Mouse (Mus musculus): Measurements from ENCODE around the gene Jmjd1c. TPM values are rescaled to one million over a fixed set of nuclear protein-coding genes. Genes with fewer than 3 reads are reported as not detected.

Jmjd1c gene
- polyA plus RNA-seq, 1 experiment: 31.5 TPM

GRCm38 (mm10) chr10:67151766-67152165 is 55.8 kb downstream of the Jmjd1c start:
- WGBS: 97% methylated on average over 3 of the region's 3 CpGs
- no peaks in the 10 kb centered on the region for H3K27me3 ChIP-seq (ENCODE audit: control insufficient read depth, insufficient read depth, low read length)
- no peaks in the 10 kb centered on the region for H3K36me3 ChIP-seq (ENCODE audit: control insufficient read depth, insufficient read depth, low read length)
- no peaks in the 10 kb centered on the region for H3K4me1 ChIP-seq (replicated peaks; ENCODE audit: control insufficient read depth, insufficient read depth, low read length)
- H3K27ac ChIP-seq (ENCODE audit: control insufficient read depth, insufficient read depth, low read length): no peak overlapping the region
- no peak for DNase-seq
- H3K4me3 ChIP-seq (ENCODE audit: control insufficient read depth, insufficient read depth, low read length): no peak overlapping the region
- TF ChIP-seq POLR2A (IDR thresholded peaks at IDR 0.05; ENCODE audit: control insufficient read depth, extremely low read depth, insufficient read depth, low read length, poor library complexity) (no peak), CTCF (IDR thresholded peaks at IDR 0.05; ENCODE audit: borderline replicate concordance, control insufficient read depth, extremely low read depth, insufficient read depth, low read length, poor library complexity) (no peak)

- H3K36me3 ChIP-seq (ENCODE audit: control insufficient read depth, insufficient read depth, low read length): 0 out of 2 replicates have a peak, but pooled peaks cover under 1% of the 10 kb centered on the region
- TF ChIP-seq CTCF (IDR thresholded peaks at IDR 0.05; ENCODE audit: borderline replicate concordance, control insufficient read depth, extremely low read depth, insufficient read depth, low read length, poor library complexity) (no peak), POLR2A (IDR thresholded peaks at IDR 0.05; ENCODE audit: control insufficient read depth, extremely low read depth, insufficient read depth, low read length, poor library complexity) (no peak)
- H3K4me1 ChIP-seq (replicated peaks; ENCODE audit: control insufficient read depth, insufficient read depth, low read length): no peaks in the 10 kb centered on the region
- H3K27me3 ChIP-seq (ENCODE audit: control insufficient read depth, insufficient read depth, low read length): no peaks in the 10 kb centered on the region
- H3K27ac ChIP-seq (ENCODE audit: control insufficient read depth, insufficient read depth, low read length): no peak overlapping the region
- WGBS: 98% methylated on average over 3 of the region's 3 CpGs
- H3K4me3 ChIP-seq (ENCODE audit: control insufficient read depth, insufficient read depth, low read length): no peak overlapping the region
- no peak for DNase-seq
Observed at GRCm38 (mm10) chr10:67154647-67155046, 58.7 kb downstream of the Jmjd1c start.

- 98% methylated on average over 1 of the region's 1 CpGs for WGBS
- TF ChIP-seq POLR2A (IDR thresholded peaks at IDR 0.05; ENCODE audit: control insufficient read depth, extremely low read depth, insufficient read depth, low read length, poor library complexity): no peak
- no peak for TF ChIP-seq CTCF (IDR thresholded peaks at IDR 0.05; ENCODE audit: borderline replicate concordance, control insufficient read depth, extremely low read depth, insufficient read depth, low read length, poor library complexity)
- Histone ChIP-seq H3K4me1 (replicated peaks; ENCODE audit: control insufficient read depth, insufficient read depth, low read length) (no peaks in the 10 kb centered on the region), H3K27ac (ENCODE audit: control insufficient read depth, insufficient read depth, low read length) (no peak overlapping the region), H3K36me3 (ENCODE audit: control insufficient read depth, insufficient read depth, low read length) (no peaks in the 10 kb centered on the region), H3K4me3 (ENCODE audit: control insufficient read depth, insufficient read depth, low read length) (no peak overlapping the region), H3K27me3 (ENCODE audit: control insufficient read depth, insufficient read depth, low read length) (no peaks in the 10 kb centered on the region)
- DNase-seq: no peak
Observed at GRCm38 (mm10) chr10:67174049-67174448, 78.1 kb downstream of the Jmjd1c start.

- WGBS: 92% methylated on average over 7 of the region's 7 CpGs
- H3K36me3 ChIP-seq (ENCODE audit: control insufficient read depth, insufficient read depth, low read length): no peaks in the 10 kb centered on the region
- no peak for DNase-seq
- H3K27me3 ChIP-seq (ENCODE audit: control insufficient read depth, insufficient read depth, low read length): no peaks in the 10 kb centered on the region
- no peaks in the 10 kb centered on the region for H3K4me1 ChIP-seq (replicated peaks; ENCODE audit: control insufficient read depth, insufficient read depth, low read length)
- no peak for TF ChIP-seq CTCF (IDR thresholded peaks at IDR 0.05; ENCODE audit: borderline replicate concordance, control insufficient read depth, extremely low read depth, insufficient read depth, low read length, poor library complexity)
- TF ChIP-seq POLR2A (IDR thresholded peaks at IDR 0.05; ENCODE audit: control insufficient read depth, extremely low read depth, insufficient read depth, low read length, poor library complexity): no peak
- H3K4me3 ChIP-seq (ENCODE audit: control insufficient read depth, insufficient read depth, low read length): no peak overlapping the region
- no peak overlapping the region for H3K27ac ChIP-seq (ENCODE audit: control insufficient read depth, insufficient read depth, low read length)
Observed at GRCm38 (mm10) chr10:67176031-67176430, 80.1 kb downstream of the Jmjd1c start.

GRCm38 (mm10) chr10:67176932-67177331 is 81.0 kb downstream of the Jmjd1c start:
- Histone ChIP-seq H3K27ac (ENCODE audit: control insufficient read depth, insufficient read depth, low read length) (no peak overlapping the region), H3K36me3 (ENCODE audit: control insufficient read depth, insufficient read depth, low read length) (no peaks in the 10 kb centered on the region), H3K27me3 (ENCODE audit: control insufficient read depth, insufficient read depth, low read length) (no peaks in the 10 kb centered on the region), H3K4me3 (ENCODE audit: control insufficient read depth, insufficient read depth, low read length) (no peak overlapping the region), H3K4me1 (replicated peaks; ENCODE audit: control insufficient read depth, insufficient read depth, low read length) (no peaks in the 10 kb centered on the region)
- 92% methylated on average over 3 of the region's 3 CpGs for WGBS
- TF ChIP-seq POLR2A (IDR thresholded peaks at IDR 0.05; ENCODE audit: control insufficient read depth, extremely low read depth, insufficient read depth, low read length, poor library complexity): no peak
- TF ChIP-seq CTCF (IDR thresholded peaks at IDR 0.05; ENCODE audit: borderline replicate concordance, control insufficient read depth, extremely low read depth, insufficient read depth, low read length, poor library complexity): no peak
- no peak for DNase-seq

- no peak for DNase-seq
- no peak for TF ChIP-seq CTCF (IDR thresholded peaks at IDR 0.05; ENCODE audit: borderline replicate concordance, control insufficient read depth, extremely low read depth, insufficient read depth, low read length, poor library complexity)
- no peak for TF ChIP-seq POLR2A (IDR thresholded peaks at IDR 0.05; ENCODE audit: control insufficient read depth, extremely low read depth, insufficient read depth, low read length, poor library complexity)
- H3K4me3 ChIP-seq (ENCODE audit: control insufficient read depth, insufficient read depth, low read length): no peak overlapping the region
- H3K27me3 ChIP-seq (ENCODE audit: control insufficient read depth, insufficient read depth, low read length): no peaks in the 10 kb centered on the region
- H3K4me1 ChIP-seq (replicated peaks; ENCODE audit: control insufficient read depth, insufficient read depth, low read length): no peaks in the 10 kb centered on the region
- H3K36me3 ChIP-seq (ENCODE audit: control insufficient read depth, insufficient read depth, low read length): no peaks in the 10 kb centered on the region
- 87% methylated on average over 4 of the region's 4 CpGs for WGBS
- H3K27ac ChIP-seq (ENCODE audit: control insufficient read depth, insufficient read depth, low read length): no peak overlapping the region
Observed at GRCm38 (mm10) chr10:67177410-67177809, 81.5 kb downstream of the Jmjd1c start.

DNA sequence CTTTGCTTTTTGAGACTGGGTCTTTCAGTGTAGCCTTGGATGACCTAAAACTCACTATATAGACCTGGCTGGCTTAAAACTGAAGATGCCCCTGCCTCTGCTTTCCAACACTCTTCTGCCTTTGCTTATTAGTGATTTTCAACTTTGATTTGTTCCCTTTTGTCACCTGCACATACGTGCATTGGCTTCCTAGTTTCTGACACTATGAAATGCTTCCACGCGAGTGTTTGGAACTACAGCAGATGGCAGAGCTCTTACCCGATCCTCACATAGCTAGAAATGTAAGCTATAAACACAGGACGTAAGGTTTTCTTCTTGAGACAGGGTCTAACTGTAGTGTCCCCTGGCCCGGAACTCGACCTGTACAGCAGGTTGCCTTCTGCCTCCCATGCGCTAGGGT is 84.1 kb downstream of the Jmjd1c start:
- WGBS: 94% methylated on average over 8 of the region's 8 CpGs
- Histone ChIP-seq H3K27me3 (ENCODE audit: control insufficient read depth, insufficient read depth, low read length) (no peaks in the 10 kb centered on the region), H3K27ac (ENCODE audit: control insufficient read depth, insufficient read depth, low read length) (no peak overlapping the region), H3K4me3 (ENCODE audit: control insufficient read depth, insufficient read depth, low read length) (no peak overlapping the region), H3K36me3 (ENCODE audit: control insufficient read depth, insufficient read depth, low read length) (no peaks in the 10 kb centered on the region), H3K4me1 (replicated peaks; ENCODE audit: control insufficient read depth, insufficient read depth, low read length) (peaks cover 2% of the 10 kb centered on the region)
- TF ChIP-seq CTCF (IDR thresholded peaks at IDR 0.05; ENCODE audit: borderline replicate concordance, control insufficient read depth, extremely low read depth, insufficient read depth, low read length, poor library complexity): no peak
- no peak for TF ChIP-seq POLR2A (IDR thresholded peaks at IDR 0.05; ENCODE audit: control insufficient read depth, extremely low read depth, insufficient read depth, low read length, poor library complexity)
- DNase-seq: no peak

All from thymus, adult 2 months (tissue).